Mouse (Mus musculus): Measurements from ENCODE around the gene Tmem131. TPM values are rescaled to one million over a fixed set of nuclear protein-coding genes. Genes with fewer than 3 reads are reported as not detected.

Gene Tmem131
- polyA plus RNA-seq, 1 experiment, result 12.2 TPM

- Histone ChIP-seq H3K79me2 (ENCODE audit: control insufficient read depth, insufficient read depth) (no peaks in the 10 kb centered on the region), H3K4me3 (no peak overlapping the region), H3K27me3 (ENCODE audit: control insufficient read depth, insufficient read depth, insufficient read length) (peaks cover 12% of the 10 kb centered on the region), H3ac (ENCODE audit: control insufficient read depth, insufficient read length) (no peak overlapping the region), H3K4me2 (ENCODE audit: low read depth) (no peak overlapping the region), H3K36me3 (ENCODE audit: control insufficient read depth, insufficient read depth) (no peaks in the 10 kb centered on the region)
- TF ChIP-seq MYOG (IDR thresholded peaks at IDR 0.05; ENCODE audit: control insufficient read depth in 1 of 3, insufficient read depth in 1 of 3, insufficient read length in 2 of 3, low read depth in 2 of 3), result no peak
- TF ChIP-seq TCF3 (IDR thresholded peaks at IDR 0.05; ENCODE audit: insufficient read length, low read depth), result no peak
- TF ChIP-seq MYOD1 (IDR thresholded peaks at IDR 0.05; ENCODE audit: control insufficient read depth in 1 of 3, insufficient read length in 2 of 3, low read depth in 2 of 3), result no peak
- no peak for TF ChIP-seq MAX (IDR thresholded peaks at IDR 0.05; ENCODE audit: low read depth)
- no peak for TF ChIP-seq SRF (IDR thresholded peaks at IDR 0.05; ENCODE audit: control insufficient read depth, insufficient read length, low read depth)
- no peak for TF ChIP-seq USF1 (IDR thresholded peaks at IDR 0.05; ENCODE audit: low read depth)
- no peak for TF ChIP-seq CEBPB (IDR thresholded peaks at IDR 0.05; ENCODE audit: insufficient read depth, poor library complexity, severe bottlenecking)
- no peak for TF ChIP-seq TCF12 (IDR thresholded peaks at IDR 0.05; ENCODE audit: insufficient read depth, poor library complexity, severe bottlenecking)
- no peak for TF ChIP-seq POLR2A (IDR thresholded peaks at IDR 0.05; ENCODE audit: insufficient read length, low read depth)
- TF ChIP-seq E2F4 (IDR thresholded peaks at IDR 0.05; ENCODE audit: insufficient read depth), result no peak
- no peak for TF ChIP-seq POLR2AphosphoS2 (IDR thresholded peaks at IDR 0.05; ENCODE audit: insufficient read length, low read depth)
- no peak for TF ChIP-seq REST (IDR thresholded peaks at IDR 0.05; ENCODE audit: insufficient read depth, insufficient read length)
Observed at GRCm38 (mm10) chr1:36753932-36754675, 189.4 kb downstream of the Tmem131 start.

DNA sequence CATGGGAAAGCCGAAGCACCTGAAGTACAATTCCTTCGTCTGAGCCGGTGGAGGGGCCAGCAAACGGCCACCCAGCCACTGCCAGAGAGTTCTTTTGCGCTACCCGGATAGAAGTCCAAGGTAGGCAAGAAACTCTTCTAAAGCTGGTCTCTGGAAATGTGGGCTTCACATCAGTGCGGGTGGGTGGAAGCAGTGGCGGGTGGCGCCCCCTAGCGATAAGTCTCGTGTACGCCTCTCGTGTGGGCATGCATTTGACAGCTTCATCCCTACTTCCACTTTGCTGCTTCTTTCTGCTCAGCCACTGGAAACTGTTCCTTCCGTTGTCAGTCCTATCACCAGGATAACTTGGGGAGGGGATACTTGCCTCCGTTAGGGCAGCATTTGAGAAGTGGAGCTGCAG, 197.0 kb downstream of the Tmem131 start:
- no peak overlapping the region for H3K4me2 ChIP-seq (ENCODE audit: low read depth)
- H3ac ChIP-seq (ENCODE audit: control insufficient read depth, insufficient read length), result no peak overlapping the region
- no peaks in the 10 kb centered on the region for H3K36me3 ChIP-seq (ENCODE audit: control insufficient read depth, insufficient read depth)
- no peak overlapping the region for H3K4me3 ChIP-seq
- no peaks in the 10 kb centered on the region for H3K79me2 ChIP-seq (ENCODE audit: control insufficient read depth, insufficient read depth)
- peaks cover 6% of the 10 kb centered on the region for H3K27me3 ChIP-seq (ENCODE audit: control insufficient read depth, insufficient read depth, insufficient read length)
- TF ChIP-seq POLR2A (IDR thresholded peaks at IDR 0.05; ENCODE audit: insufficient read length, low read depth) (no peak), MAX (IDR thresholded peaks at IDR 0.05; ENCODE audit: low read depth) (no peak), MYOG (IDR thresholded peaks at IDR 0.05; ENCODE audit: control insufficient read depth in 1 of 3, insufficient read depth in 1 of 3, insufficient read length in 2 of 3, low read depth in 2 of 3) (no peak), SRF (IDR thresholded peaks at IDR 0.05; ENCODE audit: control insufficient read depth, insufficient read length, low read depth) (no peak), TCF3 (IDR thresholded peaks at IDR 0.05; ENCODE audit: insufficient read length, low read depth) (no peak), E2F4 (IDR thresholded peaks at IDR 0.05; ENCODE audit: insufficient read depth) (no peak), REST (IDR thresholded peaks at IDR 0.05; ENCODE audit: insufficient read depth, insufficient read length) (no peak), USF1 (IDR thresholded peaks at IDR 0.05; ENCODE audit: low read depth) (no peak), TCF12 (IDR thresholded peaks at IDR 0.05; ENCODE audit: insufficient read depth, poor library complexity, severe bottlenecking) (no peak)

DNA sequence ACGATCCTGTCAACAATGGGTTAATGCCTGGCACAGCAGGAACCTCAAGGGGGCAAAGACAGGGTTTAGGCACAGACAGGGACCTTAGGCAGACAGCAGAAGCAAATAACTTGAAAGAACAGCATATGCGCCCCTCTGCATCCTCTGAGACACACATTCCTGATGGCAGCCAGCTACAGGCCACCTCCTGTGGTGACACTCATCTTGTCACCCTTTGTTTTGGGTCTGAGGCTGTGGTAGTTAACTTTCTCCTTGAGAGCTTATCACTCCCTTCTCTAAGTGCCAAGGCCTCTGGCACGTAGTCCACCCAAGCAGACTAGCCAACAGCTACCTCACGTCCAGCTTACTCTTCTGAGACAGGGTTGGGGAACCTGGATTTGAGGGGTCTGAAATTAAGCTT, 197.8 kb downstream of the Tmem131 start:
- H3K4me2 ChIP-seq (ENCODE audit: low read depth), result no peak overlapping the region
- H3K36me3 ChIP-seq (ENCODE audit: control insufficient read depth, insufficient read depth), result no peaks in the 10 kb centered on the region
- no peak overlapping the region for H3K4me3 ChIP-seq
- H3K79me2 ChIP-seq (ENCODE audit: control insufficient read depth, insufficient read depth), result no peaks in the 10 kb centered on the region
- TF ChIP-seq TCF12 (IDR thresholded peaks at IDR 0.05; ENCODE audit: insufficient read depth, poor library complexity, severe bottlenecking), result no peak
- TF ChIP-seq POLR2A (IDR thresholded peaks at IDR 0.05; ENCODE audit: insufficient read length, low read depth), result no peak
- H3K27me3 ChIP-seq (ENCODE audit: control insufficient read depth, insufficient read depth, insufficient read length), result peaks cover 11% of the 10 kb centered on the region
- H3ac ChIP-seq (ENCODE audit: control insufficient read depth, insufficient read length), result no peak overlapping the region

- Histone ChIP-seq H3K27me3 (ENCODE audit: control insufficient read depth, insufficient read depth, insufficient read length) (peaks cover 22% of the 10 kb centered on the region), H3K36me3 (ENCODE audit: control insufficient read depth, insufficient read depth) (no peaks in the 10 kb centered on the region), H3K79me2 (ENCODE audit: control insufficient read depth, insufficient read depth) (no peaks in the 10 kb centered on the region), H3ac (ENCODE audit: control insufficient read depth, insufficient read length) (no peak overlapping the region), H3K4me3 (no peak overlapping the region), H3K4me2 (ENCODE audit: low read depth) (no peak overlapping the region)
- no peak for TF ChIP-seq REST (IDR thresholded peaks at IDR 0.05; ENCODE audit: insufficient read depth, insufficient read length)
- TF ChIP-seq E2F4 (IDR thresholded peaks at IDR 0.05; ENCODE audit: insufficient read depth), result no peak
- no peak for TF ChIP-seq CEBPB (IDR thresholded peaks at IDR 0.05; ENCODE audit: insufficient read depth, poor library complexity, severe bottlenecking)
- TF ChIP-seq MAX (IDR thresholded peaks at IDR 0.05; ENCODE audit: low read depth), result no peak
- TF ChIP-seq MYOG (IDR thresholded peaks at IDR 0.05; ENCODE audit: control insufficient read depth in 1 of 3, insufficient read depth in 1 of 3, insufficient read length in 2 of 3, low read depth in 2 of 3), result no peak
- no peak for TF ChIP-seq POLR2A (IDR thresholded peaks at IDR 0.05; ENCODE audit: insufficient read length, low read depth)
- TF ChIP-seq TCF12 (IDR thresholded peaks at IDR 0.05; ENCODE audit: insufficient read depth, poor library complexity, severe bottlenecking), result no peak
- no peak for TF ChIP-seq USF1 (IDR thresholded peaks at IDR 0.05; ENCODE audit: low read depth)
- TF ChIP-seq TCF3 (IDR thresholded peaks at IDR 0.05; ENCODE audit: insufficient read length, low read depth), result no peak
- TF ChIP-seq SRF (IDR thresholded peaks at IDR 0.05; ENCODE audit: control insufficient read depth, insufficient read length, low read depth), result no peak
- no peak for TF ChIP-seq POLR2AphosphoS2 (IDR thresholded peaks at IDR 0.05; ENCODE audit: insufficient read length, low read depth)
- no peak for TF ChIP-seq MYOD1 (IDR thresholded peaks at IDR 0.05; ENCODE audit: control insufficient read depth in 1 of 3, insufficient read length in 2 of 3, low read depth in 2 of 3)
Observed at GRCm38 (mm10) chr1:36744268-36744944, 199.1 kb downstream of the Tmem131 start.

Measured in myocyte (in vitro differentiated cells).